Mouse (Mus musculus) urinary bladder, postnatal 4 days (tissue): ENCODE measurements around the gene Gm6268.

Experiments used
- DNase-seq, 2 experiments: peaks; one replicate each; pipeline ENCODE4 v3.0.0; 2021 to 2022; ENCODE audit warnings: low spot score in 2 of 2

Gene Gm6268

DNA sequence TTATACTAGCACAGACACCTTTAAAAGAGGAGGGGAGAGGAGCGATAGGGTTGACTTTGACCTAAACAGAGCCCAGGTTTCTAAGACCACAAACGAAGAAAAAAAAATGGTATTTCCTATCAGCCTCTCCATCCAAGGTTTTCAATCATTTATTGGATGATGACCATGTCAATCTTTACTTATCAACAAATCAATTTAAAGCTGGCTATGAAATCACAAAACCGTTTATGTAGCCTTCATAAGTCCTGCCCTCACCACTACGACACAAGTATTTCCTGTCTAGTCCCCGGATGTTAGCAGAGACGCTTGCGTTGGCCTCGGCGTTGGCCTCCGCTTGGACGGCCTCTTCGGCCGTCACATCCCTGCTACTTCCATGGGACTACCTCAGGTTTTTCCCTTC lies at the start of gene Gm6268:
Gene Gm6268 (plus strand): TSS at position 301 of the 400 bp plus-strand sequence.
- no peak for DNase-seq

DNA sequence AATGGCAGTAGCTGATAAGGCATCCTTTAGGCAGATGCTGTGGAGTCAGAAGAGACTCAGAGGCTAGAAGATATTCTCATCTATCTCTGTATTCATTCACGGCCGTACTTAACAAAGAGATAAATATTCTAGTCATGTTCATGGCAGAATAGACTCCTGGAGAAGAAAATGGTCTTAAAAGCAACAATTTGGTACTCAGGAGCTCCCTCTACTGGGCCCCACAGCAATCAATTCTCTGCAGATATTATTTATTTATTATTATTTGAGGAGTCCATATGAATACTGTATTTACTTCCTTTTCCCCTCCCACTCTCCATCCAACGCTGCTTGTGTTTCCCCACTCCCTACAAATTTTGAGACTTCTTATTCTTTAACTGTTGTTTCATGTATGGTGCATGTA lies 48.6 kb upstream of the Gm6268 start:
- no peak for DNase-seq

DNA sequence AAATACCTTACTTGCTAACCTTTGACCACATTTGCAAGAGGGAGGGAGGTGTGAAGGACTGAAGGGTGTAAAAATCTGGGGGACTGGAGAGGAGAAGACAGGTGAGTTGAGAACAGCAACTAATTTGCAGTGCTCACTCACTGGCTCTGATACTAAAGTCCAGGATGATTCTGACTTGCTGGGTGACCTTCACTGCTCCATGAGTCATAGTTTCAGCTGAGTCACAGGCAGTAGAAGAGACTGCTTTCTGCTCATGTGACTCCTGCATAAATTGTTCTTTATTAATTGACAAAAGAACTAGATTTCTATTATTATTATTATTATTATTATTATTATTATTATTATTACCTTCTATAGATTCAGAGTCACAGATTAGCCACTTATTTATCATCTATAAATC lies 15.7 kb upstream of the Gm6268 start:
- no peak for DNase-seq

DNA sequence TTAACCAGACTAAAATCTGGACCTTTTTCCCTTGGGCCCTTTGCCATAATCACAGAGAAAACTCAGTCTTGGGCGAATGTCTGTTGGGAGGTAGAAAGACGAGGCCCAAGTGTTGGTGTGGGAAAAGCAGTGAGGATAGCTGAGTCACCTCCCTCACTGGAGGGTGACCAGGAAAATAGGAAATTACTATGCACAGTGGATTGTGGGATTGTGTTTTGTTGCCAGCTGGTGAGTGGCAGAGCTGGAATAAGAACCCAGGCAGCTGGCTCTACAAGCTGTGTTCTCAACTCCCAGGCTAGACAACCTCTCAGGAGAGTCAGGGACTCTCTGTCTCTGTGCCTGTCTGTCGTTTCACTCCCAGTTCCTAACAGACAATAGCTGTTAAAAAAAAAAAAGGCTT lies 11.1 kb upstream of the Gm6268 start:
- no peak for DNase-seq

DNA sequence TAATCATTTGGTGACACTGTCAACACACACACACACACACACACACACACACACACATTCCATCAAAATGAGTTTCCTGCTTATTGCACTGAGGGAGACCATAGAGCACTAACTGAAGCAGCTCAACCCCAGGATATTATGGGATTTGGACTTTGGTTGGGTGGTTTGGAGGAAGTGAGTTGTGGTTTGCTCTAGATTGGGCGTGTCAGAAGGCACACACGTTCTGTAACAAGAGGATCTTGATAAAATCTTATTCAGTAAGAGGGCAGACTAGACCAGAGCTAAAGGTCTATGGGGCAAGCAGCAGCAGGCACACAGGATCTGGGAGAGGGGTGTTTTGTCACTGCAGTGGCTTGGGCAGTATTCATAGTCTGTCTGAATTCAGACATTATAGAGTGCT lies 10.6 kb upstream of the Gm6268 start:
- DNase-seq, result no peak

DNA sequence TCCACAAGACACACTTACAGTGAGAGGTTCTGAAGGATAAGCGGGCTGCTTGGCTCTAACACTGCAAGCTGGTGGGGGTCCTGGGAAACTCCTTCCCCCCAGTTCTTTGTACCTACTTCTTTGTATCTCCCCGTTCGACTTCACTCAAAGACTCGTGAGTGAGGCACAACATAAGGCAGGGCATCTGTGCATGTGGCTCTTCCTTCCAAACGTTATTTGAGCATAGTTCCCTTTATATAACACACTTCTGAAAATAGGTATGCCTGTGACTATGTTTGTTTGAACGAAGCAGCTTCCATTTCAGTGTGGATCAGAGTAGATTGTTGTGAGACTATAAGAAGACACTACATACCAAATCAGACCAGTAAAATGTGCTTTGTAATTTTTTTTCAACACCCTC lies 8.4 kb upstream of the Gm6268 start:
- DNase-seq, result no peak

DNA sequence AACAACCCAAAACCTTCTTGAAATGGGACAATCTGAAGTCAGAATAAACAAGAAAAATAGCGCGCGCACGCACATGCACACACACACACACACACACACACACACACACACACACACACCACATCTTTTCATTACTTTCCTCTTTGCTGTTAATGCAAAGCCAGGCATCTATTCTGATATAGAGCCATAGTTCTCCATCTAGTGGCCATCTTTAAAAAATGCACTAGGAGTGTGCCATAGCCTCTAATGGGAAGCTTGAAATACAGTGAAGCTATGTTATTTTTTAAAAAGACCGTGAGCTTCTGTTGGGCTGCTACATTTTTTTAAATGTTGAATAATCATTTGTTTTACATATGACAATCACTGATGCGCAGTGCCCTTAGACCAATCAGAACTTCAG lies 7.8 kb upstream of the Gm6268 start:
- no peak for DNase-seq

DNA sequence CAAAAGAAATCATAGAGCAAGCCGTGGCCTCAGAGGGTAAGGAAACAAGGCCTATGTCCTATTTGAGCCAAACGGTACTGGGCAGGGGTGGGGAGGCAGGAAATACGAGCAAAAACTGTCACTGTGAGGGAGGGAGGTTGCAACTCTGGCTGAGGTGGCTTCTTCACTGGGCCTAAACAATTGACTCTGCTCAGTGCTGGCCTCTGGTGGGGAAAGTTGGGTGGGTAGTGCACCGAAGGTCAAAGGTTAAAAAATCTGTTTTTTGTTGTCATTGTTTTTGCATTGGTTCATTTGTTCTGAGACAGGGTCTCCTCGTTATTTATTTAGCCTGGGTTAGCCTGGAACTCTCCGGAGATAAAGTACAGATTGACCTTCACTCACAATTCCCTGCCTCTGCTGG lies 1.2 kb downstream of the Gm6268 start:
- no peak for DNase-seq

DNA sequence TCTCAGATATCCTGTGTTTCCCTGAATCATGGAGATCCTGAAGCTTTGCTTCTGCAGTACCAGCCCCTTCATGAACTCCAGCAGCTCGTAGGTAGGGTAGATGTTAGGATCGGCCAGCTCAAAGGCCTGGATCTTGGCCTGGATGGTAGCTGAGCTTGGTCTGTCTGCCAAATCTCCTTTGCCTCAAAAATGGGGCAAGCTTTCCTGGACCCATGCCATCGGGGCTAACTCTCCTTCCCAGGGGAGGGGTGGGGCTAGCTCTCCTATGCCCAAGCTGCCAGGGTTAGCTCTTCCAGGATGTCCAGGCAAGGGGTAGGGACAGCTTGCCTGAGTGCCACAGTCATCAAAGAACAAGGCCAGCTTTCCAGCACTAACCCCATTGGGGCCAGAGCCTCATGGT lies 18.1 kb downstream of the Gm6268 start:
- DNase-seq, result no peak

DNA sequence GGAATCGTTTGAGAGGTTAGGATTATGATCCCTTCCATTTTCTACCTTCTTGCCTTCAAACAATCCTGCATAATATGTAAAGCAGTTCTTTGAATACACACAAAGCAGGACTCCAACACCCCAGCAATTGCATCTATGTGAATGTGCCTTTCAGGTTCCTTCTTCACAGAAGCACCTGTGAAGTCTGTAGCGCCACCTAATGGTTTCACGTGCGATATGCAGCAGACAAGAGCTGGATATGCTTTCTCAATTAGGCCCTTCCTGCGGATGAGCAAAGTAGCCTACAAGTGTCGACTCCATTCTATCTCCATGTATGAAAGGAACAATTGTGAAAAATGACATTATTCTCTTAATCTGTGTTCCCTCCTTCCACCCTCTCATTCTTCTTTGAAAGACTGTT lies 33.9 kb downstream of the Gm6268 start:
- no peak for DNase-seq

DNA sequence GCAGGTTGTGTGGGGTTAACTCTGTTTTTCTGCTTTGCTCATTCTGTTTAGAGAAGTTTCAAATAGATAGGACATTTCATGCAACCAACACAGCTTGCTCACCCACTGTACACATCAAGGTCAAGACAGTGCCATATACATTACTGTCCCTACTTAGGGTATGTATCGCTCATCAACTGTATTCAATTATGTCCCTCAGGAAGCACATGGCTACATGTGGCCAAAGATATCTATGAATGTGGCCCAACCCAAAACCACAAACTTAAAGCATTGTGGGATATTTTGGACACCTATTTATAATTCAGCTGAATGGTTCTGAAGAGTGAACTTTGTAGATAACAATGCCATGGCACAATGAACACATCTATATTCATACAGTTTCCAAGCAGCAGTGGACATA lies 36.9 kb downstream of the Gm6268 start:
- DNase-seq, result no peak
